In genomic region chrX:57306747-57307146, GRCm38 (mm10) we compare ENCODE assay signal across 20 mouse cellular contexts. TPM values are rescaled to one million over a fixed set of nuclear protein-coding genes. Genes with fewer than 3 reads are reported as not detected.
A peak's percentile ranks its signal among the peaks of the same experiment; 100 is the strongest.
DNase-seq lines count a peak whose midpoint lies in the region; ATAC-seq and TF ChIP-seq lines count a peak whose summit lies in the region.
"Had no signal": no experiment of that assay in that cellular context is flagged by ENCODE, and none has a peak within 500 bp of the region (broad histone marks: within the 10 kb centered on the region; RNA-seq: fewer than 3 reads in every experiment).

No protein-coding gene starts in this region.

- TF ChIP-seq CTCF in lung, postnatal 0 days (IDR thresholded peaks at IDR 0.05), result no peak
- no peak for TF ChIP-seq CTCF in olfactory bulb, adult 2 months (IDR thresholded peaks at IDR 0.05; ENCODE audit: insufficient read depth, low read depth, low read length)
- TF ChIP-seq CTCF in stomach, postnatal 0 days (IDR thresholded peaks at IDR 0.05; ENCODE audit: low read depth), result no peak

- no peak overlapping the region for H3K4me3 ChIP-seq in lung, postnatal 0 days (ENCODE audit: low read depth, low read length)
- H3K4me3 ChIP-seq in brown adipose tissue, adult 24 weeks (ENCODE audit: insufficient read depth, low read depth, low read length), result no peak overlapping the region
- H3K4me3 ChIP-seq in olfactory bulb, adult 2 months (ENCODE audit: insufficient read depth, low read depth, low read length), result no peak overlapping the region
- no peak overlapping the region for H3K4me3 ChIP-seq in stomach, postnatal 0 days (ENCODE audit: low read depth, low read length)
- H3K4me3 ChIP-seq in forebrain, embryonic 14.5 days (ENCODE audit: low read depth, low read length), result no peak overlapping the region
- H3K4me3 ChIP-seq: erythroblast, embryonic 14.5 days; heart, embryonic 15.5 days; hindbrain, embryonic 13.5 days; limb, embryonic 15.5 days; neural tube, embryonic 15.5 days had no signal

- DNase-seq in CD4-positive, CD25-positive, alpha-beta regulatory T cell, adult 2 months (ENCODE audit: low read depth, low spot score), result peak; percentile 5
- DNase-seq in lung, postnatal 25 days (ENCODE audit: low spot score), result peak; percentile 19
- no peak for DNase-seq in lung, postnatal 0 days (ENCODE audit: low spot score)
- no peak for DNase-seq in stomach, postnatal 0 days (ENCODE audit: low spot score)
- no peak for DNase-seq in forebrain, embryonic 14.5 days (ENCODE audit: low spot score)
- DNase-seq: adrenal gland, postnatal 14 days; cerebellum, postnatal 10 days; gastrocnemius, postnatal 10 days; kidney, postnatal 14 days had no signal

- no peaks in the 10 kb centered on the region for H3K36me3 ChIP-seq in lung, postnatal 0 days (ENCODE audit: insufficient read depth, low read length)
- no peaks in the 10 kb centered on the region for H3K36me3 ChIP-seq in stomach, postnatal 0 days (ENCODE audit: control insufficient read depth, insufficient read depth, low read length)
- no peaks in the 10 kb centered on the region for H3K36me3 ChIP-seq in forebrain, embryonic 14.5 days (ENCODE audit: control insufficient read depth, insufficient read depth, low read length)
- H3K36me3 ChIP-seq: heart, embryonic 15.5 days; hindbrain, embryonic 13.5 days; limb, embryonic 15.5 days; neural tube, embryonic 15.5 days had no signal

- no peak overlapping the region for H3K4me2 ChIP-seq in lung, postnatal 0 days (replicated peaks; ENCODE audit: low read depth, low read length)
- H3K4me2 ChIP-seq in stomach, postnatal 0 days (replicated peaks; ENCODE audit: low read depth), result no peak overlapping the region
- no peak overlapping the region for H3K4me2 ChIP-seq in forebrain, embryonic 14.5 days (ENCODE audit: low read length)
- H3K4me2 ChIP-seq: heart, embryonic 15.5 days; hindbrain, embryonic 13.5 days; limb, embryonic 15.5 days; midbrain, embryonic 11.5 days; neural tube, embryonic 15.5 days had no signal

- no peak overlapping the region for H3K9ac ChIP-seq in lung, postnatal 0 days (replicated peaks; ENCODE audit: low read depth)
- H3K9ac ChIP-seq in stomach, postnatal 0 days (ENCODE audit: low read length), result no peak overlapping the region
- no peak overlapping the region for H3K9ac ChIP-seq in forebrain, embryonic 14.5 days (ENCODE audit: low read length)
- H3K9ac ChIP-seq: heart, embryonic 15.5 days; hindbrain, embryonic 13.5 days; limb, embryonic 15.5 days; neural tube, embryonic 15.5 days had no signal

- ATAC-seq in CD4-positive, CD25-positive, alpha-beta regulatory T cell, adult 4 months, result no peak
- no peak for ATAC-seq in lung, postnatal 0 days
- no peak for ATAC-seq in stomach, postnatal 0 days (ENCODE audit: low FRiP score, low TSS enrichment)
- ATAC-seq in forebrain, embryonic 14.5 days, result no peak
- ATAC-seq: forebrain, embryonic 16.5 days; intestine, postnatal 0 days had no signal

- WGBS in lung, postnatal 0 days, result 76% methylated on average over 6 of the region's 6 CpGs
- 75% methylated on average over 6 of the region's 6 CpGs for WGBS in olfactory bulb, adult 2 months
- WGBS in stomach, postnatal 0 days, result 72% methylated on average over 6 of the region's 6 CpGs
- 84% methylated on average over 6 of the region's 6 CpGs for WGBS in forebrain, embryonic 14.5 days

- no peak overlapping the region for H3K27ac ChIP-seq in lung, postnatal 0 days (ENCODE audit: low read length)
- peak overlapping the region; percentile 77 for H3K27ac ChIP-seq in brown adipose tissue, adult 24 weeks (replicated peaks; ENCODE audit: low read depth, low read length)
- peak overlapping the region; percentile 44; the same call in 1 of the 2 replicates for H3K27ac ChIP-seq in olfactory bulb, adult 2 months (ENCODE audit: insufficient read depth, low read depth, low read length)
- no peak overlapping the region for H3K27ac ChIP-seq in stomach, postnatal 0 days (replicated peaks)
- no peak overlapping the region for H3K27ac ChIP-seq in forebrain, embryonic 14.5 days (ENCODE audit: low read depth, low read length)
- H3K27ac ChIP-seq: heart, embryonic 15.5 days; hindbrain, embryonic 13.5 days; limb, embryonic 15.5 days; neural tube, embryonic 15.5 days had no signal

- TF ChIP-seq EP300 in lung, postnatal 0 days (IDR thresholded peaks at IDR 0.05), result no peak
- TF ChIP-seq EP300 in stomach, postnatal 0 days (optimal IDR thresholded peaks at IDR 0.05), result no peak

- H3K9me3 ChIP-seq in lung, postnatal 0 days (ENCODE audit: low read length), result no peaks in the 10 kb centered on the region
- no peaks in the 10 kb centered on the region for H3K9me3 ChIP-seq in stomach, postnatal 0 days (ENCODE audit: control insufficient read depth, low read length)
- H3K9me3 ChIP-seq in forebrain, embryonic 14.5 days (replicated peaks; ENCODE audit: control insufficient read depth, low read length), result no peaks in the 10 kb centered on the region
- H3K9me3 ChIP-seq: heart, embryonic 15.5 days; hindbrain, embryonic 13.5 days; limb, embryonic 15.5 days; neural tube, embryonic 15.5 days had no signal

- no peak for TF ChIP-seq POLR2A in olfactory bulb, adult 2 months (IDR thresholded peaks at IDR 0.05; ENCODE audit: insufficient read depth, low read depth, low read length)

- no peaks in the 10 kb centered on the region for H3K27me3 ChIP-seq in lung, postnatal 0 days (replicated peaks; ENCODE audit: insufficient read depth, low read length)
- no peaks in the 10 kb centered on the region for H3K27me3 ChIP-seq in stomach, postnatal 0 days (ENCODE audit: control insufficient read depth, insufficient read depth, low read length)
- H3K27me3 ChIP-seq in forebrain, embryonic 14.5 days (replicated peaks; ENCODE audit: control insufficient read depth, insufficient read depth, low read length), result no peaks in the 10 kb centered on the region
- H3K27me3 ChIP-seq: heart, embryonic 15.5 days; hindbrain, embryonic 13.5 days; limb, embryonic 15.5 days; neural tube, embryonic 15.5 days had no signal

- H3K4me1 ChIP-seq in lung, postnatal 0 days (ENCODE audit: insufficient read depth, low read depth, low read length), result no peaks in the 10 kb centered on the region
- peaks cover 8% of the 10 kb centered on the region; the same call in 1 of the 2 replicates for H3K4me1 ChIP-seq in brown adipose tissue, adult 24 weeks (ENCODE audit: control insufficient read depth, insufficient read depth, insufficient read length, low read length)
- H3K4me1 ChIP-seq in olfactory bulb, adult 2 months (ENCODE audit: control insufficient read depth, insufficient read depth, low read length), result peaks cover 10% of the 10 kb centered on the region
- H3K4me1 ChIP-seq in stomach, postnatal 0 days (replicated peaks; ENCODE audit: control insufficient read depth, insufficient read depth), result no peaks in the 10 kb centered on the region
- H3K4me1 ChIP-seq in forebrain, embryonic 14.5 days (ENCODE audit: control insufficient read depth, insufficient read depth, low read length), result no peaks in the 10 kb centered on the region
- H3K4me1 ChIP-seq: heart, embryonic 15.5 days; hindbrain, embryonic 13.5 days; limb, embryonic 15.5 days; neural tube, embryonic 15.5 days had no signal

RNA-seq across cellular contexts. Expression of gene Arhgef6, which starts 31.8 kb away (rescaled TPM):
- 100 to 1,000 TPM in 1 of 2 experiments, 10 to 100 TPM in 1; 80.3 to 107 TPM for polyA plus RNA-seq in CD4-positive, CD25-positive, alpha-beta regulatory T cell, adult 4 months (2017; shearing (Covaris generic))
- polyA plus RNA-seq in lung, postnatal 0 days (2015; fragmentation: Nextera tagmentation; extraction: Ambion mirVana), result 23.3 and 25.9 TPM in 2 replicates
- 15.1 and 22.8 TPM in 2 replicates for polyA plus RNA-seq in brown adipose tissue, adult 24 weeks (2012; ENCODE audit: insufficient read depth, insufficient read length, missing spikeins)
- polyA plus RNA-seq in olfactory bulb, adult 2 months (2012; ENCODE audit: insufficient read depth, insufficient read length, low replicate concordance, missing spikeins), result not detected in 2 replicates
- 3.6 and 4.1 TPM in 2 replicates for polyA plus RNA-seq in stomach, postnatal 0 days (2015; fragmentation: Nextera tagmentation; extraction: Ambion mirVana)
- polyA plus RNA-seq in forebrain, embryonic 14.5 days (2014; fragmentation: Nextera tagmentation; extraction: Ambion mirVana), result 6.1 and 7.1 TPM in 2 replicates

Comparison
In these comparisons a context has a peak if more than half of its experiments do, and no peak if none do; other contexts are left out.
1. DNase-seq: peak in CD4-positive, CD25-positive, alpha-beta regulatory T cell, adult 2 months (single experiment) and lung, postnatal 25 days (single experiment); none in lung, postnatal 0 days (single experiment), stomach, postnatal 0 days (single experiment) and forebrain, embryonic 14.5 days (single experiment).
2. H3K27ac ChIP-seq: peak in brown adipose tissue, adult 24 weeks (single experiment) and olfactory bulb, adult 2 months (single experiment); none in lung, postnatal 0 days (single experiment), stomach, postnatal 0 days (single experiment) and forebrain, embryonic 14.5 days (single experiment).